Mouse (Mus musculus) adipocyte (in vitro differentiated cells): ENCODE results near the gene Trim8.

ENCODE experiments used
- DNase-seq: peaks from one replicate; pipeline ENCODE4 v3.0.0-alpha.2; 2016; ENCODE audit warnings: low spot score

Trim8 gene

DNA sequence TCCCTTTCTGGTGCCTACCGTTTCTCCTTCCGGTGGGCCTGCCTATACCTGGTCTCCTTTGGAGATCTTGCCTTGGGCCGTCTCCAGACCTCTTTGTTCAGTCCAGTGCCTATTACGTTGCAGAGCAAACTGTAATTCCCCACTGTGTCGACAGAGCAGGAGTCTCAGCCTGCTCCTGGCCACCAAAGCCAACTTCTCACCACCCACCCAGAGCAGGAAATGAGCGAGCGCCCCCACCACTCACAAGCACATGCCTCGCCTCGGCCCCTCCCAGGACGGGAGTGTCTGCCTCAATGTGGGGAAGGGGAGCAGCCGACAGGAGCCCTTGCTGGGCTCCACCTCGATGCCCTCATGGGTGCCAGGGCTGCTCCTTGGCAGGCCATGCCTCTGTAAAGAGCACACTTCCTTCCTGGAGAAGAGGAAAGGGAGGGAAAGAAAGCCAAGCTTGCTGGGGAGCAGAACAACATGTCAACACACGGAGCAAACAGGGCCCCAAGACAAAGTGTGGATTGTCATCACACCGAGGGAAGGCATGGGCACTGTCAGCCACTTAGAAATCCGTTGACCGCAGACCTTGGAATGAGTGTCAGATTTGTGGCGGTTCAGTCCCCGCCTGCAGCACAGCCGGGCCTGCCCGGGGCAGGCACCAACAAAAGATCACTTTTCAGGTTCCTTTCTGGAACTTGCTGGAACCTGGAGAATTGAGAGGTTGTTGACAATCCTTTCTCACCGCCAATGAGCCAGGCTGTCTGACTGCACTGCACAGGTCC is 22.0 kb upstream of the Trim8 start:
- no peak for DNase-seq

DNA sequence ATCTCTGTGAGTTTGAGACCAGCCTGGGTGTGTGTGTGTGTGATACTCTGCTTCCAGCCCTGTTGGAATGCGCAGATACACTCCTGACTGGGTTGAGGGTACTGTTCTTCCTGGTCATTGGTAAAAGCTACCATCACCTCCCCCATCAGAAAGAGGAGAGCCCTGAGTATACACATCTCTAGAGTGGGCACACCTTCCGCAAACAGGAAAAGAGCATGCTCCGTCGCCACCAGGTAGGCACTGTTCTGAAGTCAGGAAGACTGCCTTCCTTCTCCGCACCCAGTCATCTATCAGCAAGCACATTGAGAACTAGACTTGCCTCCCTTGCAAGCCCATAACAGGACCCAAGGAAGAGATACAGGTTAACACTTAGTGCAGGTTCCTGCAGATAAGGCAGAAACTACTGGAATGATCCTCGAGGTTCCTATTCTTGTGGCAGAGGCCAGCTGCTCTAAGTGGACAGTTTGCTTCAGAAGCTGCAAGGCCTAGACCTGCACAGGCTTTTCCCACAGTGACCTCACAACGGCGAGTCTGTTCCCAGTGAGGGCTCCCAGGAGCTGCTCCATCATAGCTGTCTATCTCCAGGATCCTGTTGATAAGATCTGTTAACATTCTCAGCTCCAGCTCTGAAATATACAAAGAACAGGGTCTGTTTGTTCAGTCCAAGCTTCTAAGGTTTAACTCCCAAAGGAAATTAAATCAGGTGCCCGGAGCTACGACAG is 20.7 kb upstream of the Trim8 start:
- DNase-seq: no peak

DNA sequence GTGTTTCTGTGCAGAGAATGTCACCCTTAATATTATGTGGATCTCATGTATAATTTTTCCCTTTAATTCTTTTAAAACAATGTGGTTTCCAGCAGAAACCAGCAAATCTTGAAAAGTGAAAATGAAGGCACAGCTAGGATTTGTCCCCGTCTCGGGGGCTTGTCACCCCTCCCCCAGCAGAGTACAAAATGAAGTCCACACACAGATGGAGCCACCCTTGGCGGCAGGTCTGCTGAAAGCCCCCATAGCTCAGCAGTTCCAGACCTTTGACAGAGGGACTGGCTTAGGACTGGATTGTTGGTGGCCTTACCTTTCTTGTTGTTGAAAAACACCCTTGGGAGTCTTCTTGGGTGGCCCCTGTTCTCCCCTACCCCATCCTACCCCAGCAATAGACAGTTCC is 20.1 kb upstream of the Trim8 start:
- DNase-seq: no peak

DNA sequence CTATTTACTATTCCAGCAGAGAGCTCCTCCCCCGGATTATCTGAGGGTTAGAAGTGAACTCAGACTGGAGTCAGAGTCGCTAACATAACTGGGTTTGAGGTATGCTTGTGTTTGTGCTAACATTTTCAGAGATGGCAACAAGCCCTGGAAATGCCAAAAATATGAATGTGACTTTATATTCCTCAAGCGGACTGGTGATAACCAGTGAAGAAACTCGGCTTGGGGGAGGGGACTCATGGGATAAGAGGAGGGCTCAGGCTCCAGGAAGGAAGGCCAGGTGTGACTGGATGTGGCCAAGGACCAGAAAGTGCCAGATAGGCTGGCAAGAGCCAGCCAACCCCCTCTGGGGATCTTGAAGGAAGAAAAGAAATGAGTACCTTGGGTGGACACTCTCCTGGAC is 19.7 kb upstream of the Trim8 start:
- peak; percentile 70 for DNase-seq

DNA sequence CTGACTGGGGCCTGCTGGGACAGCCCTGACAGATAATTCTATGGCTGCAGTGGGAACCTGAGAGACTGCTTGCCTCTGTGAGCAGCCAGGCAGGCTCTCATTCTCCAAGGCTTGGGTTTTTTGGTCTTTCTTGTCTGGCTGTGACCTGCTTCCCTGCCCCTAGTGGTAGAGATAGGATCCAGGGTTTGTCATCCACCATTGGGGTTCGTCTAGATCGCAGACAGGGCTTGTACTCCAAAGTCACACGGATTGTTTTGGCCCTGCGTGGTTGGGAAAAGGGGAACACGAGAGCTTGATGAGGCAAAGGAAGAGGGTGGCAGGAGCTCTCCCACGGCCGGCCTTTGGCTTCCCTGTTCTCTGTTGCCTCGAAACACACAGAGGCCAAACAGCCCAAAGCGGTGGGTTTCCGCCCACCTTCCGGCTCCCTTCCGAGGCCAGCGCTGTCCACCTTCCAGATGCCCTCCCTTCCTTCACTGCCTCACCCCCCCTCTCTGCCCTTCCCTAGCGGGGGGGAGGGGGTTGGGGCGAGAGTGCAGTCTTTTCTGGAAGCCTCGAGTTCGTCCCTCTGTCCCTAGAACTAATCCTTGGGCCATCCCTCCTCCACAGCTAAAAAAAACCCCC is 18.5 kb upstream of the Trim8 start:
- no peak for DNase-seq

DNA sequence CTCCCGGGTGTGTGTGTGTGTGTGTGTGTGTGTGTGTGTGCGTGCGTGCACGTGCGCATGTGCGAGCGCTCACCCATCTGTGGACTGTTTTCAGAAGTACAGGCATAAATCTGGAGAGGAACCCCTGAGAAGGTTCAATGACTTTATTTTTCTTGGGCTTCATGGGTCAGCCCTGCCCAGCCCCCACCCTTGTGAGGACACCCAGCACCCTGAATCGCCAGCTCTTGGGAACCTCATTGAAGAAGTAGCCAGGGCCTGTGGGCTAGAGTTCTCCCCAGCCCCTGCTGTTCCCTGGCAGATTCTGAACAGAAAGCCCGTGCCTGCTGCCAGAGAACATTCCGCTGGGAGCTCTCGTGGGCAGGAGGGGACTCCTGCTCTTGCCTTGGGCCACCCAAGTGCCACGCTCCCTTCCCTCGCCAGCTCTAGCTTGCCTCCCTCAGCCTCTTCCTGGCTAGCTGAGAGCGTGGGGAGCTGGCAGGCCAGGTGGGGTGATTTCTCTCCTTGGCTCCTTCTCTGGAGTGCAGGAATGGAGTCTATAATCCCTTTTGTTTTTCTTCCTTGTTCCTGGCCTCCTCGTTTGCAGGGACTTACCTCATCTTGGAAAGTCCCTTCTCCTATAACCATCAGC is 17.7 kb upstream of the Trim8 start:
- DNase-seq: peak; percentile 73

DNA sequence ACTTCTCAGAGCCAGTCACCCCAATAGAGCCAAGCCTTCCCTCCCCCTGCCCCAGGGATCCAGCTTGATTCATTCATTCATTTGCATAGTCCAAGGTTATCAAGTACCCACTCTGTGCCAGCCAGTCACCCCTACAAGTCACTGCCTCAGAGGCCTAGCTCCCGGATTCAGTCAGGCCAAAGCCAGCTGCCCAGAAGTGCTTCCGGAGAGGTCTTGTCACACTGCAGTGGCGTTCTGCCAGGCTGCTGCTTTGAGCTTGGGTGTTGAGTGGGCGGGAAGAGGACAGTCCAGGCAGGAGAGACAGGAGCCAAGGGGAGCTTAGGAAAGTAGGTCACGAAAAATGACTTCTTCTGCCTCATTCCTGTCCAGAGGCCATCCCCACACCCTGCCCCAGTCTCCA is 17.0 kb upstream of the Trim8 start:
- DNase-seq: peak; percentile 99

DNA sequence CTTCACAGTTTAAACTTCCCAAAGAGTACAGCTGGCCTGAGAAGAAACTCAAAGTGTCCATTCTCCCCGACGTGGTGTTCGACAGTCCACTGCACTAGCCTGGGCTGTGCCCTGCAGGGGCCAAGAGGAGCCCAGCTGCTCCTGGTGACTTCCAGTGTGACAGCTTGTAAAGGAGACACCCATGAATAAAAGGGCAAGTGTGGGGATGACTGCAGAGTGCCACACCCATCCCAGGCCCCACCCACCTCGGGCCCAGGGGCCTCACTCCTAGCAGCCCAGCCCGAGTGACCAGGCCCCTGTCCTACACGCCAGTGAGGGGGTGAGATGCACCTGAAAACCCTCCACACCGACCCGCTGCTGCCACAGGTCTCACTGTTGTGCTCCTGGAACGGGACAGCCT is 15.7 kb upstream of the Trim8 start:
- no peak for DNase-seq

DNA sequence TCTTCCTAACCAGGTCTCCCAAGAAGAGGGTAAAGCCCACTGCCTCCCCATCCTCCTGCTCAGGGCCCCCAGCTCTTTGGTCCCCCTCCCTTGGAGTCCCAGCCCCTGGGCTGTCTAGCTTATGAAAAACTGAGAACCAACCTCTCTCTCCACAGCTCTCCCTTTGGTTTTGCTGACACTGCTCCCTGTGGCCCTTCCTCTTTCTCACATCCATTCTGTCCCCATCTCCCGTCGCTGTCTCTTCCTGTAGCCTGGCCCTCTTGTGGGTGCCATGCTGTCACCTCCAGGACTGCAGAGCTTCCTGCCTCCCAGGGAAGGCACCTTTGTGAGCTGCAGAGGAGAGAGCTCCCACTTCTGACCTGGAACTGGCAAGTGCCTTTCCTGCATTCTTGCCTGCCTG is 14.8 kb upstream of the Trim8 start:
- no peak for DNase-seq

DNA sequence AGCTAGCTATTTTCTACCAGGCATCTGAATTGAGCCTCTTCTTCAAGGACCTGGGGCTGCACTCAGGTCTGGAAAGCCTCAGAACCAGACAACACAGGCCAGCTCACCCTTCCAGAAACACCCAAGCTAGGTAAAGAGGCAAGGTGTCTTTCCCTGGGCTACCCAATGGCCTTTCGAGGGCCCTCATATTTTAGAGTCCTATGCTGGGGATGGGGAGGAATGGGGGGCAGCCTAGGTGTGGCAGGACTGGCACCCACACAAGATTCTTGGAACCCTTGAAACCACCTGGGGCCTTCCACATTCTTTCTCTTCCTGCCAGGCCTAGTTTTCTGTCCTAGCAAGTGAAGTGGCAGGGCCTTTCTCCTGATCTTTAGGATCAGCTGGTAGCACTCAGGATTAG is 12.1 kb upstream of the Trim8 start:
- DNase-seq: no peak

DNA sequence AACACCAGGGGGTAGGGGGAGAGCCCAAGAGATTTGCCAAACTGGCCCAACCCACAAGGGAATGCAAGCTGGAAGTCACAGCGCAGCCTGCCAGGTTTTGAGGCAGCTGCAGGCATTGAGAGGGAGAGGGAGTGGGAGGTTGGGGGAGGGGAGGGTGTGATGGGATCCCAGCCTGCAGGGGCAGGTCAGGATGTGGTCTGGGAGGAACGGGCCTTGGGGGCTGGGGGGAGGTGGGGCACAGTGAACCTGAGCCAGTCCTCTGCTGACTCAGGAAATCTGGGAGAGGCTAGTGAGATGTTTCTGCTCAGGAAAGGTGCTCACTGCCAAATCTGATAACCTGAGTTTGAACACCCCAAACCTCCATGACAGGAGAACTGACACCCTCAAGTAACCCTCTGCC is 10.9 kb upstream of the Trim8 start:
- peak; percentile 70 for DNase-seq

DNA sequence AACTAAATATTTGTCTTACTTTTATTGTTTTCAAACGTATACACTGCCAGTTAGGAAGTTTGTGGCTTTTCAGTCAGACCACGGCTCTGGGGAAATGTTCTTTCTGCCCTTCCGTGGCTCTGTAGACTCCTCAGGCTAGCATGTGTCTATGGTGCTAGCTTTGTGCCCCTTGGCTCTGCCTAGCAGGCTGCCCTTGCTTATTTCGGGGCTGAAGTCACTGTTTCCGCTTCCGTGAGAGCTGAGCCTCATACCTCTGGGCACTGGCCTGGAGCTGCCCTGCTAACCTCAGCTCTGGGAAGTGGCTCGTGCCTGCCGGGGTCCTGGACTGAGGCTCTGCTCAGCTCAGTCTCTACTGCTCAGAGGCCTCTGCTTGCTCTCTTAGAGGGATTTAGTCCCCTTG is 6.4 kb upstream of the Trim8 start:
- no peak for DNase-seq

DNA sequence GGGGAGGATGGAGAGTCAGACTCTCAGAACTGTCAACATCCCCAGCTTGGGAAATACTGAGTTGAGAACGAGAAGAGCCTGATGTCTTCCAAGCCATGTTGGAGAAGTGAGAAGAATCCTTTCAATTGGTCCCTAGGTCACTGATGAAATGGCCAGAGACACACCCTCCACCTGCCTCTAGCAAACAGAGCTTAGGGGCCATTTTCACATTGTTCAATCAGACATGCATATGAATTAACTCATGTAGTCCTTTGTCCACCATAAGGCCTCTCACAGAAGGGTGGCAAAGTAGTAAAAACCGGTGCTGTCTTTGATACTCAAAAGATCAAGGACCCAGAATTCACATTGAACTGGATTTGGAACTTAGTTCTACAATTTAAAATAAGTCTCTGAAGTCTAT is 4.3 kb upstream of the Trim8 start:
- no peak for DNase-seq

DNA sequence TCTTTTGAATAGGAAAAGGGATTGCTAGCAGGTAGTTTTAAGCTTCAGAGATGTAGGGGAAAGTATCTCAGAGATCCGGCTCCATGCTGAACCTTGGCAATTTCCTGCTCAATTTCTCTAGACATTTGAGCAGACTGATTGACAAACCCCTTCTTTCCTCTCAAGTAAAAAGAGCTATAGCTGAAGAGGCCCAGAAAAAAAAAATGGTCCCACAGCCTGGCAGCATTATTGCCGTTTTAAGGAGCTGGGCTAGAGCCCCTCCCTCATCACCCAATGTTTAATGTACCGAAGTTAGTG is 2.0 kb upstream of the Trim8 start:
- no peak for DNase-seq

DNA sequence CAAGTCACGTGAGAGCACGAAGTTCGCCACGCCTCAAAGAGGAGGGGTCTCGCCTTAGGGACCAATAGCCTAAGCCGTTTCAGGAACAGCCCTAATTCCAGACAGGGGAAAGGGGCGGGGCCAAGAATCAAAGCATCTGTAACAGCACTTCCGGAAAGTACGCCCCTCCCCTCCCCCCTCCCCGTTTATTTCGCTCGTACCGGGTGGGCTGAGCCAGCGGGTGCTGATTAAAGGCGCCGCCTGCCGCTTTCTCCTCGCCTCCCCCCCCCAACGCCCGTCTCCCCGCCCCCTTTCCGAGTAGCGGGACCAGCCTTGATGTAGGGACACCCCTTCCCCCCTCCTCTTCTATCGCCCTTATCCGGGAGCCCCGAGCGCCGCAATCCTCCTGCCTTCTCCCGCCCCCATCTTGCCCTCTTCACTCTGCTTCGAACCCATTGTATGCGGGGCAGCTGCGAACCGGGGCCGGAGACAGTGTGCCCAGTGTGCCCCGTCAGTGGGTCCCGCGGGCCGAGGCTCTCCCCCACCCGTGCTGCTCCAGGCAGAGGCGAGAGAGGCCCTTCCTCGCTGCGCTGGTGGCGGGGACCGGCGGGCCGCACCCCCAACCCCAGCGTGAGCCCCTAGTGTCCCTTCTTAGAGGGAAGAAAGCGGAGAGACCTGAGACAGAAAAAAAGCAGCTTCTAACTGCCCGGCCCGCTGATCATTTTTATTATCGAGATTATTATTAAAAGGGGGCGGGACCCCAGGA is 1.5 kb upstream of the Trim8 start:
- peak; percentile 100 for DNase-seq

DNA sequence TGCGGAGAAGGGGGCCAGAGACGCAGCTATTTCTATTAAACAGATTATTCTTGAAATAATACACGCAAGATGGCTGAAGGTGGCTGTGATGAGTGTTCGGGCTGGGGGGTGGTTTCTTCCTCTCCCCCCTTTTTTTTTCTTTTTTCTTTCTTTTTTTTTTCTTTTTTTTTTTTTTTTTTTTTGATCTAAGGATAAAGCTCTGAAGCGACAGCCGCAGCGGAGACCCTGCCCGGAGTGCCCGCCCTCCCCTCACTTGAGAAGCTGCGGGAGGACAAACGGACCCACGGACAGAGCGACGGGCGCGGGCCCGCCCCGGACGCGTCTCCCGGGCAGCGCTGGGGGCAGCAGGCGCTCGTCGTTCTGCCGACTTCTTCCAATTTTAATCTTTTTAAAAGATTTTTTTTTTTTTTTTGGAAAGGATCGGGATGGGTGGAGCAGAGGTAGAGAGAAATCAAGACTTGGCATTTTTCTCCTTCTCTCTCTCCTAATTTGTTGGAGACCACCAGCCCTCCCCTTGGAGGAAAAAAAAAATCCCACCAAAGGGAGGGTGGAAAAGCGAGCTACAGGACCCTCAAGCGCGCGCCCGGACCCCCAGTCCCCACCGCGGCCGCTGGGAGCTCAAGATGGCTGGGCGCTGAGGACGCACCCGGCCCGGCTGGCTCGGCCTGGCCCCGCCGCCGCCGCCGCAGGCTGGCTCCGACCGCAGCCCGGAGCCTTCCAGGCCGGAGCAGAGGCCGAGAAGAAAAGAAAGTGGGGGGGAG is 741 bp upstream of the Trim8 start:
- peak; percentile 66 for DNase-seq

DNA sequence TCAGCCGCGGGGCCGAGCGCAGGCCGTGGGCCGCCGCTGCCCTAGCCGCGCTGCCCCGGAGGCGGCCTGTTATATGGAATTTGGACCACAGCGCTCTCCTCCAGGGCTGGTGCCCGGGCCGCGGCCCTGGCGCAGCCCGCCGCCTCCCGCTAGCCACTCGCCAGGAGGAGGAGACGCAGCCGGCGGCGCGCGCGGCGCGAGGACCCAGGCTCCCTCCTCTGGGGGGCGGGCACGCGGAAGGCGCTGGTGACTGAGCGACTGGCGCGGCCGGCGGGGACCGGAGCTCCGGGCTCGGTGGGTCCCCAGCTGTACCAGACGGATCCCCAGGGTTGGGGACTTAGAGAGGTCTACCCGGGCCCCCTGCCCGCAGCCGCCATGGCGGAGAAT is 560 bp downstream of the Trim8 start:
- DNase-seq: peak; percentile 71

DNA sequence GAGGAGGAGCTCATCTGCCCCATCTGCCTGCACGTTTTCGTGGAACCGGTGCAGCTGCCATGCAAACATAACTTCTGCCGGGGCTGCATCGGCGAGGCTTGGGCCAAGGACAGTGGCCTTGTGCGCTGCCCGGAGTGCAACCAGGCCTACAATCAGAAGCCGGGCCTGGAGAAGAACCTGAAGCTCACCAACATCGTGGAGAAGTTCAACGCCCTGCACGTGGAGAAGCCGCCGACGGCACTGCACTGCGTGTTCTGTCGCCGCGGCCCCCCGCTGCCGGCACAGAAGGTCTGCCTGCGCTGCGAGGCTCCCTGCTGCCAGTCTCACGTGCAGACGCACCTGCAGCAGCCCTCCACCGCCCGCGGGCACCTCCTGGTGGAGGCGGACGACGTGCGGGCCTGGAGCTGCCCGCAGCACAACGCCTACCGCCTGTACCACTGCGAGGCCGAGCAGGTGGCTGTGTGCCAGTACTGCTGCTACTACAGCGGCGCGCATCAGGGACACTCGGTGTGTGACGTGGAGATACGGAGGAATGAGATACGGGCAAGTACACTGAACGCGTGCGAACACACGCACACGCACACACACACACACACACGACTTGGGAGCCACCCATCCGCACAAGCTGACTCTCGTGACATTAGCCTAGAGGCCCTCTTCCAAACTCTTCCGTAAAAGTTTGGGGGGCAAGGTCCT is 1.1 kb downstream of the Trim8 start:
- DNase-seq: peak; percentile 87

DNA sequence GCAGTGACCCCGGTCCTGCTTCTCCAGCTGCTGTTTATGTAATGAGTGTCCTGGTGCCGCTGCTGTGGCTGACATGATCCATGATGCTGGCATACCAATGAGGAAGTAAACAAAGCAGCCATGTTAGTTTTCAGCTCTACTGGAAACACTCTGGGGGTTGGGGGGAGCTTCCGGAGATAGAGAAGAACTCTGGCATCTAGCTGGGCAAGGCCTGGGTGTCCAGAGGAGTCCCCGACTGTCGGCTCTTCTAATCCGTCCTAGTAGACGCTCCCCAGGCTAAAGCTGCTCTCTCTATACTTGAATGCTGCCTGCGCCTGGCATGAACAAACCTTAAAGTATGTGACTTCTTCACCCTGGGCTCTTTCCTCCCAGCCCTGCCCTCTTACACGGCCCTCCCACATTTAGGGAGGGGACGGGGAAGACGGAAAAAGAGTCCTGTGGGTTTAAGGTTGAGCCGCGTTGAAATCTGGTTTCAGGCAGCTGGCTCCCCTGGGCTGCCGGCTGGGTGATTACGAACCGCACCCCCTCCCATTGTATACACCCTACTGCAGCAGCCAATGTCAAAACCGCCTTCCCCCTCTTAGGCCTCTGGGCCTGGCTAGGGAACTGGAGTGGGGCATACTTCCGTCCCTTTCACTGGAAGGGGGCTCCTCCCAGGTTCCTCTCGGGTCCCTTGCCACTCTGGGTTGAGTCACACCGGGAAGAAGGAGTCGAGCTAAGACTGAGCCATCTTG is 2.0 kb downstream of the Trim8 start:
- peak; percentile 98 for DNase-seq

DNA sequence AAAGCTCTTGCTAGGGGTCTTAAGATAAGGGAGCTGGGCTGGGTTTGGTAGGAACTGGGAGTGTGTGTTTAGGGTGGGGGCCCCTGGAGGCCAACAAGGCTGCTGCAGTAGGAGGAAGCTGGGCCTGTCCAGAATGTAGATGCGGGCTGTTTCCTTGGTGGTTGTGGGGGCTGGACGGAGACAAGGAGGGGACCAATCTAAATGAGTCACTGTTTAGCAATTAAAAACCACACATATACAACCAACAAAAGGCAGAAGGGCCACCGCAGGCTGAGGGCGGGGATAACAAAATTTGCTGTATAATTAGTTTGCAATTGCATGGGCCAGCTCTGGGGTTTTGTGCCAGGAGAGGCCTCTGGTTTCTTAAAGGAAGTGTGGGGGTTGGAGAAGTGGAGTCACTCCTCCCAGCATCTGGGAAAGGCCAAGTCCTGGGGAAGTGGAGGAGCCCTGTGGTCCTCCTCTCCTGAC is 2.6 kb downstream of the Trim8 start:
- DNase-seq: peak; percentile 87
